Mouse (Mus musculus): Measurements from ENCODE around the gene Ttc23. TPM values are rescaled to one million over a fixed set of nuclear protein-coding genes. Genes with fewer than 3 reads are reported as not detected.
A peak's percentile ranks its signal among the peaks of the same experiment; 100 is the strongest.

The Ttc23 gene
- polyA plus RNA-seq, 1 experiment = 8.8 TPM

DNA sequence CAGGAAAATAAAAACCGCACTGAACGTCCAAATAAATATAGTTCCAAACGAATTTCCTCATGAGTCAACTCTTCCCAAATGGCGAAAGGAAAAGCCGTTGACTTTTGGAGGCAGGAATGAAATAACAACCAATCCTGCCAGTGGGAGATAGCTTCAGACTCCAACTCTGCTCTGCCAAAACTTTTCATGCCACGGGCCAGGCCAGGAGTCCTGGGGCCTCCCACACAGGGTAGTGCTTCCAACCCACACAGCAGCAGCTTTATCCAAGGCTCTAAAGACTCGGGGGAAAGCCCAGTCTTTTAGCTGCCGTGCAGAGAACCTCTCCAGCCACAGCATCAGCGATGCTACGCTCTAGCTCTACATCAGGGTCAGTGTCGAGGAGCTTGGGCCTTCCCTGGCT is 107.4 kb downstream of the Ttc23 start:
- DNase-seq = no peak
- 72% methylated on average over 11 of the region's 11 CpGs for WGBS
- Histone ChIP-seq H3K27ac (ENCODE audit: insufficient read depth, low read depth, low read length) (no peak overlapping the region), H3K27me3 (replicated peaks; ENCODE audit: control insufficient read depth, insufficient read depth, low read length) (no peaks in the 10 kb centered on the region), H3K4me1 (ENCODE audit: control insufficient read depth, insufficient read depth, low read length) (no peaks in the 10 kb centered on the region), H3K4me3 (ENCODE audit: insufficient read depth, low read depth, low read length) (no peak overlapping the region), H3K36me3 (ENCODE audit: control insufficient read depth, insufficient read depth, low read length) (no peaks in the 10 kb centered on the region)
- no peak for TF ChIP-seq CTCF (conservative IDR thresholded peaks at IDR 0.05; ENCODE audit: insufficient read depth, insufficient read length, low read depth, low read length)
- no peak for TF ChIP-seq POLR2A (IDR thresholded peaks at IDR 0.05; ENCODE audit: low read depth, low read length)

DNA sequence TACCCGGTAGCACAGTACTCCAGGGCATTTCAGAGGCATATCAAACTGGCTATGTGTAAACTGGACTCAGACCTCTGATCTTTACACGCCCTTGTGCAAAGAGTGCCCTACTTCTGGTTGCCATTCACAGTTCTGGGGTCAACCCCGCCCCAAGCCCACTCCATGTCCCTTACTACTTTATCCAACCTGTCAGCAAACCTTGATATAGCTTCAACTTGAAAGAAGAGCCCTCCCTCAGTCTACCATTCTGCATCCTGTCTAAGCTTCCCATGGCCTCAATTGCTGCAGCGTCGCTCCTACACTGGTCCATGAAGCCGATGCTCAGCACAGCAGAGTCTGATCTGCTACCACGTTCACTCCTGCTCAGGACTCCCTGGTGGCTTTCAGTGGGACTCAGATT is 108.2 kb downstream of the Ttc23 start:
- no peak for TF ChIP-seq POLR2A (IDR thresholded peaks at IDR 0.05; ENCODE audit: low read depth, low read length)
- TF ChIP-seq CTCF (conservative IDR thresholded peaks at IDR 0.05; ENCODE audit: insufficient read depth, insufficient read length, low read depth, low read length) = no peak
- Histone ChIP-seq H3K36me3 (ENCODE audit: control insufficient read depth, insufficient read depth, low read length) (no peaks in the 10 kb centered on the region), H3K27ac (ENCODE audit: insufficient read depth, low read depth, low read length) (no peak overlapping the region), H3K27me3 (replicated peaks; ENCODE audit: control insufficient read depth, insufficient read depth, low read length) (no peaks in the 10 kb centered on the region), H3K4me1 (ENCODE audit: control insufficient read depth, insufficient read depth, low read length) (no peaks in the 10 kb centered on the region), H3K4me3 (ENCODE audit: insufficient read depth, low read depth, low read length) (no peak overlapping the region)
- no peak for DNase-seq
- 93% methylated on average over 7 of the region's 7 CpGs for WGBS

DNA sequence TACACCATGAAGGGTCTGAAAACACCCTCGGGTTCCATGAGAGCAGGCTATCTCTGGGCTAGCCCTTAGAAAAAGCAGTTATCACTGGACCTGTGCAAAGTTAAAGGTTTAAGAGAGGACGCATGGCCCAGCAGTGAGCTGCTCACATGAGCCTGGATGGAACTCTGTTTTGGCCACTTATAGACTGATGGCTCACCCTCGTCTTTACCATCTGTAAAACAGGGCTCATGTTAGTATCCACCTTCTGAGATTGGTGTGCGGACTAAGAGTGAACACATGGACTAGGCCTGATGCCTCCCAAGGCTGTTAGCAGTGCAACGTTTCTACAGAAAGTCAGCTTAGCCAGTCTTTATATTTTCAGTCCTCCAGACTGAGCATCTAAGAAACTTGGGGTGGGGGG is 109.4 kb downstream of the Ttc23 start:
- H3K36me3 ChIP-seq (ENCODE audit: control insufficient read depth, insufficient read depth, low read length) = no peaks in the 10 kb centered on the region
- TF ChIP-seq POLR2A (IDR thresholded peaks at IDR 0.05; ENCODE audit: low read depth, low read length) (no peak), CTCF (conservative IDR thresholded peaks at IDR 0.05; ENCODE audit: insufficient read depth, insufficient read length, low read depth, low read length) (no peak)
- H3K27ac ChIP-seq (ENCODE audit: insufficient read depth, low read depth, low read length) = no peak overlapping the region
- DNase-seq = no peak
- no peaks in the 10 kb centered on the region for H3K4me1 ChIP-seq (ENCODE audit: control insufficient read depth, insufficient read depth, low read length)
- H3K27me3 ChIP-seq (replicated peaks; ENCODE audit: control insufficient read depth, insufficient read depth, low read length) = no peaks in the 10 kb centered on the region
- 91% methylated on average over 5 of the region's 5 CpGs for WGBS
- no peak overlapping the region for H3K4me3 ChIP-seq (ENCODE audit: insufficient read depth, low read depth, low read length)

- no peak for DNase-seq
- TF ChIP-seq POLR2A (IDR thresholded peaks at IDR 0.05; ENCODE audit: low read depth, low read length) = no peak
- no peak for TF ChIP-seq CTCF (conservative IDR thresholded peaks at IDR 0.05; ENCODE audit: insufficient read depth, insufficient read length, low read depth, low read length)
- Histone ChIP-seq H3K4me3 (ENCODE audit: insufficient read depth, low read depth, low read length) (peak overlapping the region; percentile 59; the same call in 1 of the 2 replicates), H3K4me1 (ENCODE audit: control insufficient read depth, insufficient read depth, low read length) (no peaks in the 10 kb centered on the region), H3K36me3 (ENCODE audit: control insufficient read depth, insufficient read depth, low read length) (no peaks in the 10 kb centered on the region), H3K27ac (ENCODE audit: insufficient read depth, low read depth, low read length) (no peak overlapping the region), H3K27me3 (replicated peaks; ENCODE audit: control insufficient read depth, insufficient read depth, low read length) (no peaks in the 10 kb centered on the region)
- 2% methylated on average over 19 of the region's 19 CpGs for WGBS
Measured at GRCm38 (mm10) chr7:67758506-67758857, 111.3 kb downstream of the Ttc23 start.

- DNase-seq = no peak
- no peak overlapping the region for H3K27ac ChIP-seq (ENCODE audit: insufficient read depth, low read depth, low read length)
- under 1% methylated on average over 92 of the region's 92 CpGs for WGBS
- no peaks in the 10 kb centered on the region for H3K27me3 ChIP-seq (replicated peaks; ENCODE audit: control insufficient read depth, insufficient read depth, low read length)
- peak overlapping the region; percentile 59 for H3K4me3 ChIP-seq (ENCODE audit: insufficient read depth, low read depth, low read length)
- H3K36me3 ChIP-seq (ENCODE audit: control insufficient read depth, insufficient read depth, low read length) = no peaks in the 10 kb centered on the region
- TF ChIP-seq POLR2A (IDR thresholded peaks at IDR 0.05; ENCODE audit: low read depth, low read length) = no peak
- TF ChIP-seq CTCF (conservative IDR thresholded peaks at IDR 0.05; ENCODE audit: insufficient read depth, insufficient read length, low read depth, low read length) = no peak
- H3K4me1 ChIP-seq (ENCODE audit: control insufficient read depth, insufficient read depth, low read length) = no peaks in the 10 kb centered on the region
Measured at GRCm38 (mm10) chr7:67758858-67759628, 111.8 kb downstream of the Ttc23 start.

- WGBS = under 1% methylated on average over 37 of the region's 37 CpGs
- Histone ChIP-seq H3K27me3 (replicated peaks; ENCODE audit: control insufficient read depth, insufficient read depth, low read length) (no peaks in the 10 kb centered on the region), H3K27ac (ENCODE audit: insufficient read depth, low read depth, low read length) (no peak within 1 kb of the TSS), H3K4me3 (ENCODE audit: insufficient read depth, low read depth, low read length) (peak within 1 kb of the TSS; percentile 59), H3K4me1 (ENCODE audit: control insufficient read depth, insufficient read depth, low read length) (no peaks in the 10 kb centered on the region), H3K36me3 (ENCODE audit: control insufficient read depth, insufficient read depth, low read length) (no peaks in the 10 kb centered on the region)
- TF ChIP-seq CTCF (conservative IDR thresholded peaks at IDR 0.05; ENCODE audit: insufficient read depth, insufficient read length, low read depth, low read length) (peak; percentile 77), POLR2A (IDR thresholded peaks at IDR 0.05; ENCODE audit: low read depth, low read length) (no peak)
- peak; percentile 94 for DNase-seq
Measured at GRCm38 (mm10) chr7:67759629-67759995, 112.4 kb downstream of the Ttc23 start, which contains the start of gene Synm. TSS of gene Synm (minus strand) at chr7:67759742.

- H3K4me3 ChIP-seq (ENCODE audit: insufficient read depth, low read depth, low read length) = no peak overlapping the region
- no peaks in the 10 kb centered on the region for H3K4me1 ChIP-seq (ENCODE audit: control insufficient read depth, insufficient read depth, low read length)
- DNase-seq = no peak
- no peaks in the 10 kb centered on the region for H3K36me3 ChIP-seq (ENCODE audit: control insufficient read depth, insufficient read depth, low read length)
- H3K27ac ChIP-seq (ENCODE audit: insufficient read depth, low read depth, low read length) = no peak overlapping the region
- 48% methylated on average over 3 of the region's 3 CpGs for WGBS
- TF ChIP-seq POLR2A (IDR thresholded peaks at IDR 0.05; ENCODE audit: low read depth, low read length) (no peak), CTCF (conservative IDR thresholded peaks at IDR 0.05; ENCODE audit: insufficient read depth, insufficient read length, low read depth, low read length) (no peak)
- H3K27me3 ChIP-seq (replicated peaks; ENCODE audit: control insufficient read depth, insufficient read depth, low read length) = no peaks in the 10 kb centered on the region
Measured at GRCm38 (mm10) chr7:67763625-67764024, 116.4 kb downstream of the Ttc23 start.
